Mouse (Mus musculus) retina, postnatal 7 days (tissue): ENCODE data around the gene Gm11758.
"Not testable (repeated sequence)": the region's sequence is repeated elsewhere in the genome, so short reads cannot be mapped to it uniquely, and the experiment has no call there.

Experiments used
- DNase-seq: peaks from one replicate; pipeline ENCODE4 v3.0.0-alpha.2; 2012; ENCODE audit warnings: low read depth, low spot score

Gene Gm11758

DNA sequence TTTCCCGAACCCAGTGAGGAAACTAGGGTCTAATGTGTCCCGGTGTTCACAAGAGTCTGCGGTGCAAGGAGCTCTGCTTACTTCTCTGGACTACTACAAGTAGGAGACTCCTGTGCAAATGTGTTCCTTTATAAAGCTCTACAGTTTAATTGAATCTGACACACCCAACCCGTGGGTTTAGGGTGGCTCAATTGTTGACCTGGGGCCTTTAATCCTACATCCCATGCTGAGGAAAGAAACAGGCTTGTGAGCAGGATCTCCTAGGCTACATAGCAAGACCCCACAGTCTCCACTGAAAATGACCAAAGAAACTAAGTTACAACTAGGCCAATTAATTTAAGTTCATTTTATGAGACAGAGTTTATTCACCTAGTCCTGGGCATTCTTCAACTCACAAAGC is at the start of gene Gm11758:
TSS of gene Gm11758 (minus strand) at position 101 of the 400 bp plus-strand sequence.
- not testable (repeated sequence) for DNase-seq

DNA sequence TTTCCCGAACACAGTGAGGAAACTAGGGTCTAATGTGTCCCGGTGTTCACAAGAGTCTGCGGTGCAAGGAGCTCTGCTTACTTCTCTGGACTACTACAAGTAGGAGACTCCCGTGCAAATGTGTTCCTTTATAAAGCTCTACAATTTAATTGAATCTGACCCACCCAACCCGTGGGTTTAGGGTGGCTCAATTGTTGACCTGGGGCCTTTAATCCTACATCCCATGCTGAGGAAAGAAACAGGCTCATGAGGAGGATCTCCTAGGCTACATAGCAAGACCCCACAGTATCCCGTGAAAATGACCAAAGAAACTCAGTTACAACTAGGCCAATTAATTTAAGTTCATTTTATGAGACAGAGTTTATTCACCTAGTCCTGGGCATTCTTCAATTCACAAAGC is 44.6 kb upstream of the Gm11758 start, which contains the start of gene Gm11756:
TSS of gene Gm11756 (minus strand) at position 101 of the 400 bp plus-strand sequence.
- DNase-seq = not testable (repeated sequence)

DNA sequence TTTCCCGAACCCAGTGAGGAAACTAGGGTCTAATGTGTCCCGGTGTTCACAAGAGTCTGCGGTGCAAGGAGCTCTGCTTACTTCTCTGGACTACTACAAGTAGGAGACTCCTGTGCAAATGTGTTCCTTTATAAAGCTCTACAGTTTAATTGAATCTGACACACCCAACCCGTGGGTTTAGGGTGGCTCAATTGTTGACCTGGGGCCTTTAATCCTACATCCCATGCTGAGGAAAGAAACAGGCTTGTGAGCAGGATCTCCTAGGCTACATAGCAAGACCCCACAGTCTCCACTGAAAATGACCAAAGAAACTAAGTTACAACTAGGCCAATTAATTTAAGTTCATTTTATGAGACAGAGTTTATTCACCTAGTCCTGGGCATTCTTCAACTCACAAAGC is 29.8 kb upstream of the Gm11758 start, which contains the start of gene Gm13871:
TSS of gene Gm13871 (minus strand) at position 101 of the 400 bp plus-strand sequence.
- not testable (repeated sequence) for DNase-seq

DNA sequence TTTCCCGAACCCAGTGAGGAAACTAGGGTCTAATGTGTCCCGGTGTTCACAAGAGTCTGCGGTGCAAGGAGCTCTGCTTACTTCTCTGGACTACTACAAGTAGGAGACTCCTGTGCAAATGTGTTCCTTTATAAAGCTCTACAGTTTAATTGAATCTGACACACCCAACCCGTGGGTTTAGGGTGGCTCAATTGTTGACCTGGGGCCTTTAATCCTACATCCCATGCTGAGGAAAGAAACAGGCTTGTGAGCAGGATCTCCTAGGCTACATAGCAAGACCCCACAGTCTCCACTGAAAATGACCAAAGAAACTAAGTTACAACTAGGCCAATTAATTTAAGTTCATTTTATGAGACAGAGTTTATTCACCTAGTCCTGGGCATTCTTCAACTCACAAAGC is 14.9 kb upstream of the Gm11758 start, which contains the start of gene Gm11757:
TSS of gene Gm11757 (minus strand) at position 101 of the 400 bp plus-strand sequence.
- DNase-seq = not testable (repeated sequence)

DNA sequence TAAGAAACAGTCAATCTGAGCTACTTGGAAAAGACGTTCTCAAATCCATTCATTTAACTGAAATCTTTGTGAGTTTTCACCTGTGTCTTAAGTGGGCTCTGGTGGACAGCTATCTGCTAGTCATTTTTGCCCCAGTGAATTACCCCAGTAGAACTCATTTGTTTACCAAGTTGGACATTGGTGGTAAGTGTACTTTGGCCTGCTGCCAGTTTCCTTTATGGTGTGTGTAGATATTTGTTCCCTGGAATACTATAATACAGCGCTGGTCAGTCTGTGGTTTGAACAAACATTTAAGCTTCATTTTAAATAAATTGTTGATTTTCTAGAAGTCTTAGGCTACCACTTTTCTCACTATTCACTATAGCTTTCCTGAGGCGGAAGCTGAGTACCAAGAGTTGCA is 49.5 kb downstream of the Gm11758 start:
- DNase-seq = no peak
